Mouse (Mus musculus) common myeloid progenitor, adult 5-6 weeks (primary cell): ENCODE measurements around the gene Map3k9. TPM values are rescaled to one million over a fixed set of nuclear protein-coding genes. Genes with fewer than 3 reads are reported as not detected.

Experiments used
- total RNA-seq: library from RNA; stranded (forward); fragments of 200-1000, 187-1606 nt; gene quantifications from 2 replicates; pipeline ENCODE4 v1.2.3, GENCODE M21; 2017

Gene Map3k9
- total RNA-seq, 1 experiment from 2014 or later = 0.91 TPM

Other genes with a start within 250 kb of the Map3k9 start
- gene Gm20498, start 248.3 kb downstream of the Map3k9 start, total RNA-seq = 24.3 and 24.4 TPM in 2 replicates
- gene Synj2bp, start 248.3 kb downstream of the Map3k9 start, total RNA-seq = 42.8 and 50.6 TPM in 2 replicates
- not detected in 2 replicates for gene Adam21, start 212.7 kb downstream of the Map3k9 start, total RNA-seq
- gene Med6, start 186.2 kb downstream of the Map3k9 start, total RNA-seq = 76.0 and 76.1 TPM in 2 replicates
- not detected in 2 replicates for gene Ttc9, start 149.9 kb downstream of the Map3k9 start, total RNA-seq
- 12.8 and 17.0 TPM in 2 replicates for gene Pcnx, start 78.8 kb upstream of the Map3k9 start, total RNA-seq